Mouse (Mus musculus): ENCODE measurements at regions not wholly inside any gene's neighbourhood (a gene's known extent, or its start where the extent isn't known, plus 50 kb on each side); places are given as distances from the start of the nearest gene placed in this dataset.

GRCm38 (mm10) chr16:62654436-62654835 lies 132.2 kb downstream of the Nsun3 start:
- TF ChIP-seq CTCF (IDR thresholded peaks at IDR 0.05; ENCODE audit: low read depth) = no peak
- no peak for TF ChIP-seq EP300 (optimal IDR thresholded peaks at IDR 0.05)
